Comparison of ENCODE assay signal across 21 mouse cellular contexts in genomic region chr3:129657775-129658174, GRCm38 (mm10).
"Had no signal": no experiment of that assay in that cellular context is flagged by ENCODE, and none has a peak within 500 bp of the region (broad histone marks: within the 10 kb centered on the region; RNA-seq: fewer than 3 reads in every experiment).

No protein-coding gene starts in this region.

- DNase-seq: lung, adult 18-20 months; lung, embryonic 14.5 days; lung, postnatal 10 days; lung, postnatal 4 days; midbrain, embryonic 14.5 days; retina, postnatal 1 day; right cerebral cortex, adult 18-20 months; right cerebral cortex, postnatal 25 days; right cerebral cortex, postnatal 4 days; spleen, adult 18-20 months; thymus, adult 2 months; thymus, postnatal 25 days; thymus, postnatal 4 days had no signal

- ATAC-seq: midbrain, embryonic 16.5 days had no signal

- H3K27ac ChIP-seq: midbrain, embryonic 10.5 days; midbrain, embryonic 12.5 days; neural tube, embryonic 13.5 days; neural tube, embryonic 15.5 days; stomach, embryonic 15.5 days; stomach, postnatal 0 days had no signal

- H3K4me3 ChIP-seq: midbrain, embryonic 10.5 days; midbrain, embryonic 12.5 days; myocyte; neural tube, embryonic 13.5 days; neural tube, embryonic 15.5 days; stomach, embryonic 15.5 days had no signal

- H3K4me1 ChIP-seq: midbrain, embryonic 10.5 days; midbrain, embryonic 12.5 days; neural tube, embryonic 13.5 days; neural tube, embryonic 15.5 days; stomach, embryonic 15.5 days had no signal
